Mouse (Mus musculus) cortical plate, adult 2 months (tissue): ENCODE data around the gene Glcci1.

Experiments used
- CTCF ChIP-seq: fragments of 200-500 bp; IDR thresholded peaks from 2 replicates; pipeline ENCODE4 v1.5.1; 2011; ENCODE audit warnings: mild to moderate bottlenecking, control low read depth, low read length; ENCODE audit not compliant: insufficient read depth; ENCODE audit errors: extremely low read depth
- POLR2A ChIP-seq: fragments of 200-500 bp; IDR thresholded peaks from 2 replicates; pipeline ENCODE4 v1.6.1; 2011; ENCODE audit warnings: mild to moderate bottlenecking, low read length, control low read depth; ENCODE audit not compliant: insufficient read depth; ENCODE audit errors: extremely low read depth

GRCm38 (mm10) chr6:8519687-8520086, 10.3 kb downstream of the Glcci1 start:
- TF ChIP-seq CTCF: no peak
- no peak for TF ChIP-seq POLR2A
